Mouse (Mus musculus) neural tube, embryonic 12.5 days (tissue): ENCODE results near the gene A530064D06Rik. TPM values are rescaled to one million over a fixed set of nuclear protein-coding genes. Genes with fewer than 3 reads are reported as not detected.
A peak's percentile ranks its signal among the peaks of the same experiment; 100 is the strongest.

Experiments used
- ATAC-seq: fragments of 200-750 bp; cut with Nextera tagmentation; 2 replicates; pipeline ENCODE4 v1.8.0; 2017; ENCODE audit warnings: low read depth, mild to moderate bottlenecking, moderate TSS enrichment, moderate library complexity; ENCODE audit not compliant: low FRiP score
- H3K27ac ChIP-seq: fragments of 300-500 bp; sonication (generic); 2 replicates; pipeline ENCODE4 v1.5.1; 2016
- H3K27me3 ChIP-seq: fragments of 300-500 bp; sonication (generic); replicated peaks from 2 replicates; pipeline ENCODE4 v1.6.1; 2016; ENCODE audit warnings: mild to moderate bottlenecking
- H3K36me3 ChIP-seq: fragments of 300-500 bp; sonication (generic); 2 replicates; pipeline ENCODE4 v1.6.1; 2016; ENCODE audit warnings: mild to moderate bottlenecking
- H3K4me1 ChIP-seq: fragments of 300-500 bp; sonication (generic); 2 replicates; pipeline ENCODE4 v1.6.1; 2016
- H3K4me2 ChIP-seq: fragments of 300-500 bp; sonication (generic); replicated peaks from 2 replicates; pipeline ENCODE4 v1.6.1; 2016; ENCODE audit warnings: mild to moderate bottlenecking
- H3K4me3 ChIP-seq: fragments of 300-500 bp; sonication (generic); 2 replicates; pipeline ENCODE4 v1.5.1; 2016
- H3K9ac ChIP-seq: fragments of 300-500 bp; sonication (generic); 2 replicates; pipeline ENCODE4 v1.6.1; 2016; ENCODE audit warnings: mild to moderate bottlenecking
- H3K9me3 ChIP-seq: fragments of 300-500 bp; sonication (generic); 2 replicates; pipeline ENCODE4 v1.6.1; 2016; ENCODE audit warnings: mild to moderate bottlenecking
- WGBS: fragments of 180-500 bp; shearing (Covaris S2); methylation state at CpG from one replicate; pipeline ENCODE4 v1.1.7; 2016; 5-methylcytosine and 5-hydroxymethylcytosine counted together
- polyA plus RNA-seq: library from polyadenylated mRNA; unstranded; fragments of >200 nt; fragmentation: Nextera tagmentation; extraction: Ambion mirVana; gene quantifications from 2 replicates; pipeline ENCODE4 v1.2.1, GENCODE M21; 2016

Gene A530064D06Rik
- polyA plus RNA-seq, 1 experiment from 2014 or later: not detected

DNA sequence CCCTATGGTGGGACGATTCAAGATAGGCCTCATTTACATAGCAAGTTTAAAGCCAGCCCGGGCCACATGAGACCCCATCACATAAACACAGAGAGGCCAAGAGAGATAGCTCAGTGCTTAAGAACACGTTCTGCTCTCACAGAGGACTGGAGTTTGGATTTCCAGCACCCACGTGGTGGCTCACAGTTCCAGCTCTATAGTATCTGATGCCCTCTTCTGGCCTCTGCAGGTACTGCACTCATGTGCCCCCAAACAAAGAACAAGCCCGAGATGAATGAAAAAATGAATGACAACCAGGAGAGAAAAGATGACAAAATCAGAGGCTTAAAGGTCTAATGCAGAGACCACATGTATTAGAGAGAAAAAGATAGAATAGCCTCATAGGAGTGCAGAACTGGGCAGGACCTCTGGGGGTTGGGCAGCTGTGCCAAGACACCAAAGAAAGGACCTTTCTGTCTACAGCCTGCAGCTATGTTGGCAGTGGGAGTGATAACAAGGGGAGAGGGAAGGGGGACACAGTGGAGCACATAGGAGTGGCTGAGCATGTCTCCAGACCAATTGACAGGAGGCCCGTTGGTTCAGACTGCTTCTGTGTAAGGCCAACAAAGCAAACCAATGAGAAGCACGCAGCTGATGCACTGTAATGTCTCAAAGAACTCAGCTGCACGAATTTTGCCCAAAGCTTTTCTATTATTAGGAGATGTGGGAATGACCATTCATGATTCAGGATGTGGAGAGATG, 56.4 kb downstream of the A530064D06Rik start:
- 47% methylated on average over 8 of the region's 8 CpGs for WGBS
- Histone ChIP-seq H3K4me2 (no peak overlapping the region), H3K4me1 (no peaks in the 10 kb centered on the region), H3K9ac (no peak overlapping the region), H3K27ac (no peak overlapping the region), H3K9me3 (peaks cover 5% of the 10 kb centered on the region; the same call in 1 of the 2 replicates), H3K4me3 (no peak overlapping the region), H3K27me3 (no peaks in the 10 kb centered on the region), H3K36me3 (no peaks in the 10 kb centered on the region)
- no peak for ATAC-seq

DNA sequence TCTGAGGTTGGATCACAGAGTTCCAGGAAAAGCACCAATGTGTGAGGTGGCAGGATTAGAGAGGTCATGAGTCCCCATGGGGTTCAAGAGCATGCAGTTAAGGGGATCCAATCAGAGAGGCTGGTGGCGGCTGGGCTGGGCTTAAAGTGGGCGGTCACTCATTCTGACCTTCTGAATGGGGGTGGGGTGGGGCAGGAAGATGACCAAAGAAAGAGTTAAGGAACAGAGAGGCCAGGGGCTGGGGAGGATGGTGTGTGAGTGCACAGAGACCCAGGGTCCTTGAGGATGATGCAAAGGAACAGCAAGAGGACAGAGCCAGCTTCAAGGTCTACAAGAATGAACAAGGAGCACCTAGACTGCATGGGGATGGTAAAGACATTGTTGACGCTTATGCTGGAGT, 58.6 kb downstream of the A530064D06Rik start:
- H3K4me2 ChIP-seq: no peak overlapping the region
- no peak overlapping the region for H3K4me3 ChIP-seq
- no peaks in the 10 kb centered on the region for H3K9me3 ChIP-seq
- no peaks in the 10 kb centered on the region for H3K36me3 ChIP-seq
- H3K4me1 ChIP-seq: no peaks in the 10 kb centered on the region
- ATAC-seq: no peak
- WGBS: 78% methylated on average over 3 of the region's 3 CpGs
- no peak overlapping the region for H3K9ac ChIP-seq
- no peaks in the 10 kb centered on the region for H3K27me3 ChIP-seq
- H3K27ac ChIP-seq: no peak overlapping the region

DNA sequence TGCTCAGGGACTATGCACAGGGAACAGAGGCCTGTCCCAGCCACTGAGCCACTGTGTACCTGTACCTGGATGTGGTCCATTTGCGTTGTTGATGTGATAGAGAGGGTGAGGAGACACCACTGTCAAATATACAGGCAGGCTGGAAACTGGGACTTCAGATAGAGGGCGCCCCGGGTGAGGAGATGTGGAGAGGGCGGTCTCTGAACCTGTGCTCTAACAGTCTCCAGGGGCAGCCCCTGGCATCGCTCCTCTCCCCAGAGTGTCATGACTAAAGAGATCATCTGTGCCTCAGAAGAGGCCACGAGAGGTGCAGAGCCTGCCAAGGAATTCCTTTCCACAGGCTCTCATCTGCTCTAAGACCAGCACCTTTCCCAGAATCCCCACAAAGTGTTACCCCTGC, 59.2 kb downstream of the A530064D06Rik start:
- H3K4me1 ChIP-seq: no peaks in the 10 kb centered on the region
- no peaks in the 10 kb centered on the region for H3K36me3 ChIP-seq
- no peak overlapping the region for H3K4me2 ChIP-seq
- ATAC-seq: no peak
- no peaks in the 10 kb centered on the region for H3K27me3 ChIP-seq
- no peaks in the 10 kb centered on the region for H3K9me3 ChIP-seq
- 56% methylated on average over 6 of the region's 6 CpGs for WGBS
- no peak overlapping the region for H3K4me3 ChIP-seq
- no peak overlapping the region for H3K27ac ChIP-seq
- no peak overlapping the region for H3K9ac ChIP-seq

DNA sequence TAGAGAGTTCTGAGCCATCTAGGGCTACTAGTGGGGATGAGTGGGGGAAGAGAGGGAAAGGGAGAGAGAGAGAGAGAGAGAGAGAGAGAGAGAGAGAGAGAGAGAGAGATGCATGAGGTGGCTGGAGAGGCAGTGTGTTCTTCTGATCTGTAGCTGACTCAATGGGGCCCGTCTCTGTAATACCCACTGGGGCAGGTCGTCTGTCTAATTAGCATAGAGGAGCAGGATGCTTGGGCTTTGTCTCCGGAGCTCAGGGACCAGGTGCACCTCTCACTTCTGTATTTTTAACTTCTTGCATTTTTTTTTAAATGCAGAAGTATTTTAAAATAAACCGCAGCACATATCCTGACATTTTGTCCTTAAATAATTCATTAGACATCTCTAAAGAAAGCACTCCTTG, 59.7 kb downstream of the A530064D06Rik start:
- no peak for ATAC-seq
- H3K4me2 ChIP-seq: no peak overlapping the region
- H3K4me1 ChIP-seq: no peaks in the 10 kb centered on the region
- H3K9ac ChIP-seq: no peak overlapping the region
- no peaks in the 10 kb centered on the region for H3K27me3 ChIP-seq
- no peak overlapping the region for H3K27ac ChIP-seq
- no peaks in the 10 kb centered on the region for H3K9me3 ChIP-seq
- no peak overlapping the region for H3K4me3 ChIP-seq
- no peaks in the 10 kb centered on the region for H3K36me3 ChIP-seq
- 52% methylated on average over 4 of the region's 4 CpGs for WGBS

- no peaks in the 10 kb centered on the region for H3K36me3 ChIP-seq
- ATAC-seq: peak; percentile 61
- peaks cover 37% of the 10 kb centered on the region for H3K27me3 ChIP-seq
- peak overlapping the region; percentile 48 for H3K4me2 ChIP-seq
- no peak overlapping the region for H3K27ac ChIP-seq
- 12% methylated on average over 20 of the region's 21 CpGs for WGBS
- H3K9me3 ChIP-seq: no peaks in the 10 kb centered on the region
- peak overlapping the region; percentile 7; the same call in 1 of the 2 replicates for H3K4me3 ChIP-seq
- H3K4me1 ChIP-seq: peaks cover 42% of the 10 kb centered on the region
- H3K9ac ChIP-seq: no peak overlapping the region
Observed at GRCm38 (mm10) chr17:48100441-48101417, 66.3 kb downstream of the A530064D06Rik start.

DNA sequence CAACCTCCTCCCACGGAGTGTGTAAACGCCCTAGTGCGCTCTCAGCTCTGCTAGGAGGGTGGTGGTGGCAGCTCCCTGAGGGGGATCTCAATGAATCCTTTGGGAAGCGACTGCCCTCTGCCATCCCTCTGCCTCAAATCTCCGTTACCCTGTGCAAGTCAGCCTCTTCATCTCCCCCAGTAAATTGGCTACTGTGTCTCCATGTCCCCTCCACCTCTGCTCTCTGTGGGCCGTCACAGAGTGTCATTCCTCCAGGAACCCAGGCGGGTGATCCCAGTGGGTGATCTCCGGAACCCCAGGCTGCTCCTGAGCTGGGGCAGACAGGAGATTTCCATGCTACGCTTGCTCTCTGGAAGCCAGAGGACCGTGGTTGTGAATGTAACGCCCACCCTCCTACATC, 67.8 kb downstream of the A530064D06Rik start:
- Histone ChIP-seq H3K9ac (no peak overlapping the region), H3K4me2 (peak overlapping the region; percentile 65), H3K27ac (no peak overlapping the region), H3K27me3 (peaks cover 48% of the 10 kb centered on the region), H3K4me1 (peaks cover 54% of the 10 kb centered on the region), H3K36me3 (no peaks in the 10 kb centered on the region), H3K9me3 (no peaks in the 10 kb centered on the region), H3K4me3 (no peak overlapping the region)
- no peak for ATAC-seq
- WGBS: 7% methylated on average over 11 of the region's 11 CpGs

Other genes starting within 250 kb of the A530064D06Rik start
- gene Foxp4, start 242.6 kb downstream of the A530064D06Rik start, polyA plus RNA-seq: 30.4 and 31.8 TPM in 2 replicates
- gene 1700122O11Rik, start 129.0 kb downstream of the A530064D06Rik start, polyA plus RNA-seq: not detected in 2 replicates
- gene 1700067P10Rik, start 78.0 kb downstream of the A530064D06Rik start, polyA plus RNA-seq: 0.18 TPM in 1 of 2 replicates, not detected in the other
- gene 9830107B12Rik, start 21.0 kb downstream of the A530064D06Rik start, polyA plus RNA-seq: not detected in 2 replicates
- gene Trem1, start 65.5 kb upstream of the A530064D06Rik start, polyA plus RNA-seq: 0.09 TPM in 1 of 2 replicates, not detected in the other
- not detected in 2 replicates for gene Trem3, start 80.5 kb upstream of the A530064D06Rik start, polyA plus RNA-seq
- gene Treml4, start 97.0 kb upstream of the A530064D06Rik start, polyA plus RNA-seq: 0.14 TPM in 1 of 2 replicates, not detected in the other
- 0.23 and 0.27 TPM in 2 replicates for gene Treml2, start 132.2 kb upstream of the A530064D06Rik start, polyA plus RNA-seq
- 0.09 TPM in 1 of 2 replicates, not detected in the other for gene B430306N03Rik, start 148.9 kb upstream of the A530064D06Rik start, polyA plus RNA-seq
- 2.9 and 3.4 TPM in 2 replicates for gene Trem2, start 179.1 kb upstream of the A530064D06Rik start, polyA plus RNA-seq
- gene Treml1, start 192.6 kb upstream of the A530064D06Rik start, polyA plus RNA-seq: 1.3 and 2.7 TPM in 2 replicates
- 16.3 and 17.4 TPM in 2 replicates for gene Nfya, start 242.6 kb upstream of the A530064D06Rik start, polyA plus RNA-seq
- gene Oard1, start 242.7 kb upstream of the A530064D06Rik start, polyA plus RNA-seq: 58.7 and 62.6 TPM in 2 replicates